Mouse (Mus musculus) midbrain, postnatal 0 days (tissue): ENCODE results near the gene Glis2. TPM values are rescaled to one million over a fixed set of nuclear protein-coding genes. Genes with fewer than 3 reads are reported as not detected.

Source experiments
- ATAC-seq: fragments of 200-750 bp; cut with Nextera tagmentation; 2 replicates; pipeline ENCODE4 v1.8.0; 2017; ENCODE audit warnings: moderate number of reproducible peaks, mild to moderate bottlenecking, moderate TSS enrichment, moderate library complexity; ENCODE audit not compliant: low FRiP score
- DNase-seq: peaks from one replicate; pipeline ENCODE4 v3.0.0-alpha.2; 2015; ENCODE audit warnings: low spot score
- H3K27ac ChIP-seq: fragments of 300-500 bp; sonication (generic); 2 replicates; pipeline ENCODE4 v1.5.1; 2014; ENCODE audit warnings: low read depth, mild to moderate bottlenecking, low read length, mixed read lengths
- H3K27me3 ChIP-seq: fragments of 300-500 bp; sonication (generic); 2 replicates; pipeline ENCODE4 v1.6.1; 2014; ENCODE audit warnings: low read length, control low read depth, mixed read lengths; ENCODE audit not compliant: insufficient read depth
- H3K36me3 ChIP-seq: fragments of 300-500 bp; sonication (generic); 2 replicates; pipeline ENCODE4 v1.6.1; 2014; ENCODE audit warnings: low read length, control low read depth, mixed read lengths; ENCODE audit not compliant: insufficient read depth
- H3K4me1 ChIP-seq: fragments of 300-500 bp; sonication (generic); 2 replicates; pipeline ENCODE4 v1.6.1; 2014; ENCODE audit warnings: mild to moderate bottlenecking, control low read depth, antibody characterized with exemption, low read length, mixed read lengths; ENCODE audit not compliant: insufficient read depth
- H3K4me2 ChIP-seq: fragments of 300-500 bp; sonication (generic); 2 replicates; pipeline ENCODE4 v1.6.1; 2014; ENCODE audit warnings: low read depth, mild to moderate bottlenecking, low read length, mixed read lengths; ENCODE audit not compliant: poor library complexity, severe bottlenecking
- H3K4me3 ChIP-seq: fragments of 300-500 bp; sonication (generic); 2 replicates; pipeline ENCODE4 v1.5.1; 2014; ENCODE audit warnings: low read depth, mild to moderate bottlenecking, low read length, moderate library complexity
- H3K9ac ChIP-seq: fragments of 300-500 bp; sonication (generic); replicated peaks from 2 replicates; pipeline ENCODE4 v1.6.1; 2014; ENCODE audit warnings: mild to moderate bottlenecking, low read length, moderate library complexity, mixed read lengths; ENCODE audit not compliant: poor library complexity, severe bottlenecking
- H3K9me3 ChIP-seq: fragments of 300-500 bp; sonication (generic); 2 replicates; pipeline ENCODE4 v1.6.1; 2016; ENCODE audit warnings: low read length, control low read depth
- CTCF ChIP-seq: IDR thresholded peaks from 2 replicates; pipeline ENCODE4 v1.5.1; 2016; ENCODE audit warnings: antibody characterized with exemption, mild to moderate bottlenecking
- WGBS: fragments of 180-500 bp; shearing (Covaris S2); extraction: QIAGEN DNeasy Blood & Tissue Kit; methylation state at CpG from one replicate; pipeline ENCODE4 v1.1.7; 2014; 5-methylcytosine and 5-hydroxymethylcytosine counted together
- polyA plus RNA-seq: library from polyadenylated mRNA; unstranded; fragments of >200 nt; fragmentation: Nextera tagmentation; extraction: Ambion mirVana; gene quantifications from 2 replicates; pipeline ENCODE4 v1.2.1, GENCODE M21; 2015
- total RNA-seq: library from RNA; depleted of rRNA; stranded (reverse); fragments of >200 nt; gene quantifications from 2 replicates; pipeline ENCODE4 v1.2.3, GENCODE M21; 2014

The Glis2 gene
- total and polyA plus RNA-seq, 2 experiments from 2014 or later: 12.0 to 20.6 TPM

- TF ChIP-seq CTCF: no peak
- Histone ChIP-seq H3K9ac (no peak overlapping the region), H3K27me3 (no peaks in the 10 kb centered on the region), H3K27ac (no peak overlapping the region), H3K9me3 (no peaks in the 10 kb centered on the region), H3K36me3 (no peaks in the 10 kb centered on the region), H3K4me2 (no peak overlapping the region), H3K4me3 (no peak overlapping the region), H3K4me1 (peaks cover 14% of the 10 kb centered on the region; the same call in 1 of the 2 replicates)
- DNase-seq (no peak), ATAC-seq (no peak)
- 42% methylated on average over 7 of the region's 7 CpGs for WGBS
Measured at GRCm38 (mm10) chr16:4602766-4603452, 8.4 kb downstream of the Glis2 start.

- no peaks in the 10 kb centered on the region for H3K27me3 ChIP-seq
- H3K9ac ChIP-seq: no peak overlapping the region
- ATAC-seq (no peak), DNase-seq (no peak)
- WGBS: 74% methylated on average over 1 of the region's 1 CpGs
- no peak for TF ChIP-seq CTCF
- no peak overlapping the region for H3K4me2 ChIP-seq
- no peak overlapping the region for H3K27ac ChIP-seq
- no peaks in the 10 kb centered on the region for H3K9me3 ChIP-seq
- peaks cover 14% of the 10 kb centered on the region; the same call in 1 of the 2 replicates for H3K4me1 ChIP-seq
- H3K4me3 ChIP-seq: no peak overlapping the region
- no peaks in the 10 kb centered on the region; the same call in 1 of the 2 replicates for H3K36me3 ChIP-seq
Measured at GRCm38 (mm10) chr16:4603453-4603837, 8.9 kb downstream of the Glis2 start.

GRCm38 (mm10) chr16:4604293-4604837 is 9.9 kb downstream of the Glis2 start:
- H3K9me3 ChIP-seq: no peaks in the 10 kb centered on the region
- no peak for TF ChIP-seq CTCF
- H3K27me3 ChIP-seq: no peaks in the 10 kb centered on the region
- H3K4me2 ChIP-seq: no peak overlapping the region
- H3K27ac ChIP-seq: no peak overlapping the region
- H3K4me3 ChIP-seq: no peak overlapping the region
- no peak for DNase-seq
- no peak overlapping the region for H3K9ac ChIP-seq
- ATAC-seq: no peak
- WGBS: 79% methylated on average over 11 of the region's 11 CpGs
- H3K36me3 ChIP-seq: peaks cover 3% of the 10 kb centered on the region; the same call in 1 of the 2 replicates
- peaks cover 14% of the 10 kb centered on the region; the same call in 1 of the 2 replicates for H3K4me1 ChIP-seq

- WGBS: 48% methylated on average over 13 of the region's 13 CpGs
- no peak overlapping the region for H3K4me2 ChIP-seq
- peaks cover 14% of the 10 kb centered on the region; the same call in 1 of the 2 replicates for H3K4me1 ChIP-seq
- no peak for DNase-seq
- H3K36me3 ChIP-seq: peaks cover 11% of the 10 kb centered on the region; the same call in 1 of the 2 replicates
- no peak for TF ChIP-seq CTCF
- no peaks in the 10 kb centered on the region for H3K9me3 ChIP-seq
- no peaks in the 10 kb centered on the region for H3K27me3 ChIP-seq
- ATAC-seq: no peak
- no peak overlapping the region for H3K4me3 ChIP-seq
- no peak overlapping the region for H3K9ac ChIP-seq
- no peak overlapping the region for H3K27ac ChIP-seq
Measured at GRCm38 (mm10) chr16:4605514-4606131, 11.1 kb downstream of the Glis2 start.

GRCm38 (mm10) chr16:4606431-4607084 is 12.0 kb downstream of the Glis2 start:
- 0 out of 2 replicates have a peak overlapping the region, but pooled peaks have one; percentile 38 for H3K27ac ChIP-seq
- H3K9me3 ChIP-seq: no peaks in the 10 kb centered on the region
- H3K36me3 ChIP-seq: peaks cover 19% of the 10 kb centered on the region
- WGBS: 42% methylated on average over 5 of the region's 5 CpGs
- peak; percentile 66 for TF ChIP-seq CTCF
- H3K4me2 ChIP-seq: no peak overlapping the region
- DNase-seq (peak; percentile 72), ATAC-seq (no peak)
- peaks cover 14% of the 10 kb centered on the region; the same call in 1 of the 2 replicates for H3K4me1 ChIP-seq
- no peak overlapping the region for H3K4me3 ChIP-seq
- H3K9ac ChIP-seq: 0 out of 2 replicates have a peak overlapping the region, but pooled peaks have one; percentile 24
- no peaks in the 10 kb centered on the region for H3K27me3 ChIP-seq
